Mouse (Mus musculus) limb, embryonic 13.5 days (tissue): ENCODE results near the gene Gm20388. TPM values are rescaled to one million over a fixed set of nuclear protein-coding genes. Genes with fewer than 3 reads are reported as not detected.

Experiments used
- ATAC-seq: fragments of 200-750 bp; cut with Nextera tagmentation; 2 replicates; pipeline ENCODE4 v1.8.0; 2017; ENCODE audit warnings: low read depth, moderate number of reproducible peaks, moderate TSS enrichment; ENCODE audit not compliant: low FRiP score
- H3K27ac ChIP-seq: fragments of 300-500 bp; sonication (generic); 2 replicates; pipeline ENCODE4 v1.5.1; 2015; ENCODE audit warnings: inconsistent platforms, mild to moderate bottlenecking, moderate library complexity
- H3K27me3 ChIP-seq: fragments of 300-500 bp; sonication (generic); 2 replicates; pipeline ENCODE4 v1.6.1; 2015; ENCODE audit warnings: mild to moderate bottlenecking, inconsistent platforms
- H3K36me3 ChIP-seq: fragments of 300-500 bp; sonication (generic); 2 replicates; pipeline ENCODE4 v1.6.1; 2015; ENCODE audit warnings: inconsistent platforms, mild to moderate bottlenecking, moderate library complexity
- H3K4me1 ChIP-seq: fragments of 300-500 bp; sonication (generic); 2 replicates; pipeline ENCODE4 v1.6.1; 2015; ENCODE audit warnings: inconsistent platforms
- H3K4me2 ChIP-seq: fragments of 300-500 bp; sonication (generic); replicated peaks from 2 replicates; pipeline ENCODE4 v1.6.1; 2015; ENCODE audit warnings: inconsistent platforms, mild to moderate bottlenecking, moderate library complexity
- H3K4me3 ChIP-seq: fragments of 300-500 bp; sonication (generic); 2 replicates; pipeline ENCODE4 v1.5.1; 2015; ENCODE audit warnings: moderate library complexity, mild to moderate bottlenecking, inconsistent platforms
- H3K9ac ChIP-seq: fragments of 300-500 bp; sonication (generic); 2 replicates; pipeline ENCODE4 v1.6.1; 2015; ENCODE audit warnings: mild to moderate bottlenecking, inconsistent platforms
- H3K9me3 ChIP-seq: fragments of 300-500 bp; sonication (generic); 2 replicates; pipeline ENCODE4 v1.6.1; 2016; ENCODE audit warnings: inconsistent platforms
- WGBS: fragments of 180-500 bp; shearing (Covaris S2); methylation state at CpG from one replicate; pipeline ENCODE4 v1.1.7; 2015; 5-methylcytosine and 5-hydroxymethylcytosine counted together
- polyA plus RNA-seq: library from polyadenylated mRNA; unstranded; fragments of >200 nt; fragmentation: Nextera tagmentation; extraction: Ambion mirVana; gene quantifications from 2 replicates; pipeline ENCODE4 v1.2.1, GENCODE M21; 2015

The Gm20388 gene
- polyA plus RNA-seq, 1 experiment from 2014 or later: 7.1 TPM

- no peak overlapping the region for H3K4me3 ChIP-seq
Observed at GRCm38 (mm10) chr8:122174133-122174930, 2263.7 kb downstream of the Gm20388 start.

GRCm38 (mm10) chr8:122178392-122178890, 2267.8 kb downstream of the Gm20388 start:
- H3K9ac ChIP-seq: no peak overlapping the region
- H3K27me3 ChIP-seq: peaks cover 23% of the 10 kb centered on the region
- WGBS: 73% methylated on average over 4 of the region's 4 CpGs
- no peak for ATAC-seq
- no peaks in the 10 kb centered on the region for H3K36me3 ChIP-seq
- peaks cover 32% of the 10 kb centered on the region for H3K4me1 ChIP-seq
- H3K27ac ChIP-seq: no peak overlapping the region
- H3K9me3 ChIP-seq: no peaks in the 10 kb centered on the region
- no peak overlapping the region for H3K4me2 ChIP-seq
- H3K4me3 ChIP-seq: no peak overlapping the region

More at GRCm38 (mm10) chr8:122174133-122174930, 2263.7 kb downstream of the Gm20388 start:
- Histone ChIP-seq H3K9ac (no peak overlapping the region), H3K4me1 (peaks cover 6% of the 10 kb centered on the region; the same call in 1 of the 2 replicates), H3K9me3 (no peaks in the 10 kb centered on the region), H3K27me3 (peaks cover 11% of the 10 kb centered on the region), H3K27ac (no peak overlapping the region), H3K36me3 (no peaks in the 10 kb centered on the region), H3K4me2 (no peak overlapping the region)
- WGBS: 38% methylated on average over 10 of the region's 10 CpGs
- ATAC-seq: 0 out of 2 replicates have a peak, but pooled peaks have one; percentile 50

- no peak for ATAC-seq
- WGBS: 70% methylated on average over 7 of the region's 7 CpGs
- H3K9ac ChIP-seq: no peak overlapping the region
- H3K4me2 ChIP-seq: no peak overlapping the region
- peaks cover 23% of the 10 kb centered on the region for H3K27me3 ChIP-seq
- H3K27ac ChIP-seq: no peak overlapping the region
- H3K9me3 ChIP-seq: no peaks in the 10 kb centered on the region
- H3K36me3 ChIP-seq: no peaks in the 10 kb centered on the region
- H3K4me3 ChIP-seq: no peak overlapping the region
- peaks cover 32% of the 10 kb centered on the region for H3K4me1 ChIP-seq
Observed at GRCm38 (mm10) chr8:122179354-122179753, 2268.7 kb downstream of the Gm20388 start.

DNA sequence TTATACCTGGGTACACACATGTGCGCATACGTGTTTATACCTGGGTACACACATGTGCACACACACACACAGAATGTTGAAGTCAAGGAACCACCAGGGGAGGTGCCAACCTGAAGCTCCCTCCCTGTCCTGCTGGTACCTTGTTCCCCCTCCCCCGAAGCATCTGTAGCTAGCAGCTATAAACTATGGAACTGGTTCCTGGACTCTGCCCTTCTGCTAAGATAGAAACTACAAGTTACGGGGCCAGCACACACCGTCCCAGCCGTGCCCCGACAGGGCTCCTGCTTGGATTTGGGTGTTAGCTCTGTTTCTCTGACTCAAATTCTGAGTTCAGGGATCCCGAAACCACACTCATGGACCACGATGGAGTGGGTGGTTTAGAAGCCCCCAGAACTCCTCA, 2269.5 kb downstream of the Gm20388 start:
- Histone ChIP-seq H3K36me3 (no peaks in the 10 kb centered on the region), H3K4me1 (peaks cover 32% of the 10 kb centered on the region), H3K4me2 (no peak overlapping the region), H3K27ac (no peak overlapping the region), H3K4me3 (no peak overlapping the region), H3K27me3 (peaks cover 23% of the 10 kb centered on the region), H3K9me3 (no peaks in the 10 kb centered on the region), H3K9ac (no peak overlapping the region)
- 82% methylated on average over 9 of the region's 9 CpGs for WGBS
- ATAC-seq: no peak

- Histone ChIP-seq H3K27me3 (peaks cover 23% of the 10 kb centered on the region), H3K4me3 (no peak overlapping the region), H3K36me3 (no peaks in the 10 kb centered on the region), H3K27ac (no peak overlapping the region), H3K4me2 (no peak overlapping the region), H3K9me3 (no peaks in the 10 kb centered on the region), H3K9ac (no peak overlapping the region), H3K4me1 (peaks cover 32% of the 10 kb centered on the region)
- ATAC-seq: no peak
- 36% methylated on average over 9 of the region's 9 CpGs for WGBS
Observed at GRCm38 (mm10) chr8:122181414-122181813, 2270.8 kb downstream of the Gm20388 start.

DNA sequence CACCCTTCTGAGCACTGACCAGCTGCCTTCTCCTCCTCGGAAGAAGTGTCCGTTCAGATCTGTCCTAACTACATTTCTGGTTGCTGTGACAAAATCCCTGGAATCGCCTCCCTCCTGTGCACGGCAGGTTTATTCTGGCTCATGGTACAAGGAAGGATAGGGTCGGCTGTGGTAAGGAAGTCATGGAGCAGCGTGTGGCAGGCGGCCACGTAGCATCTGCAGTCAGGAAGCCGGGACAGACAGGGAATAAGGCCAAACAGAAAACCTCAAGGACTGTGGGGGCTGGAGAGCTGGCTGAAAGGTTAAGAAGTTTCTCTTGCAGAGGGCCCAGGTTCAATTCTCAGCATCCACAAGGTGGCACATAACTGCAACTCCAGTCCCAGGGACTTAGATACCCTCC, 2271.3 kb downstream of the Gm20388 start:
- ATAC-seq: no peak
- WGBS: 51% methylated on average over 9 of the region's 9 CpGs
- no peak overlapping the region for H3K27ac ChIP-seq

GRCm38 (mm10) chr8:122186363-122186974, 2275.8 kb downstream of the Gm20388 start:
- 87% methylated on average over 19 of the region's 19 CpGs for WGBS
- Histone ChIP-seq H3K36me3 (no peaks in the 10 kb centered on the region), H3K4me2 (no peak overlapping the region), H3K27me3 (peaks cover 8% of the 10 kb centered on the region; the same call in 1 of the 2 replicates), H3K4me3 (no peak overlapping the region), H3K9me3 (no peaks in the 10 kb centered on the region), H3K9ac (no peak overlapping the region), H3K4me1 (peaks cover 35% of the 10 kb centered on the region), H3K27ac (no peak overlapping the region)
- no peak for ATAC-seq

More for the DNA sequence above, 2271.3 kb downstream of the Gm20388 start:
- Histone ChIP-seq H3K36me3 (no peaks in the 10 kb centered on the region), H3K4me2 (no peak overlapping the region), H3K9me3 (no peaks in the 10 kb centered on the region), H3K9ac (no peak overlapping the region), H3K4me3 (no peak overlapping the region), H3K27me3 (peaks cover 23% of the 10 kb centered on the region), H3K4me1 (peaks cover 33% of the 10 kb centered on the region)

- no peak for ATAC-seq
Observed at GRCm38 (mm10) chr8:122187271-122187670, 2276.6 kb downstream of the Gm20388 start.

DNA sequence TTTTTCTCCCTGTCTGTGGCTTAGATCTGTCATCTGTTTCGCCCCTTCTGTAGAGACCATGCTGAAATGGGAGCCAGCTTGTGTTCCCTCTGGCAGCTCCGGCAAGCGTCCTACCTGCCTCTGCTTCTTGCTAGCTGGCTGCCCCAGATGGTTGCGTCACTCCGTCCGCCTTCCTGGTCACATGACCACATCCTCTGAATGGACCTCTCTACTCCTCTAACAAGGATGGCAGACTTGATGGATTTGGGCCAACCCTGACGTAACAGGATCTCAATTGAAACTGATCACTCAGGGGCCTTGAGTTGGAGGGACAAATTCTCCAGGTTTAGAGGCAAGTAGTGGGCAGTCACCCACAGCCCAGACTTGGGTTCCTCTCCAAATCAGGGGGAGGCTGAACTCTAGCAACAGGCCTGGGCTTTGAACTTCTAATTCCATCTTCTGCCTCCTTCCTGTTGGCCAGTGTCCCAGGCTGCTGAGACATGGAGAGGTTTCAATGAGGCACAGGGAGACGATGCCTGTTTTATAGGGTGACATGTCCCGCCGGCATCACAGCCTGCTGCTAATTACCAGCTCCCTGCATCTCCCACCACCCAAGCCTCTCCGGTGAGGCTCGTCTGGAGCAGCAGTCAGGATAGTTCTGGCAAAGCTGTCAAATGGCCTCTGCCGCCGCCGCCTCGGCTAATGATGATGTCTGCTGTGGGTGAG, 2279.9 kb downstream of the Gm20388 start:
- Histone ChIP-seq H3K4me1 (peaks cover 65% of the 10 kb centered on the region), H3K4me2 (peak overlapping the region; percentile 33), H3K9ac (peak overlapping the region; percentile 31; the same call in 1 of the 2 replicates), H3K27ac (peak overlapping the region; percentile 71), H3K27me3 (no peaks in the 10 kb centered on the region), H3K36me3 (no peaks in the 10 kb centered on the region), H3K9me3 (no peaks in the 10 kb centered on the region), H3K4me3 (no peak overlapping the region)
- ATAC-seq: peak; percentile 58
- WGBS: 13% methylated on average over 16 of the region's 16 CpGs

More at GRCm38 (mm10) chr8:122187271-122187670, 2276.6 kb downstream of the Gm20388 start:
- Histone ChIP-seq H3K4me1 (peaks cover 35% of the 10 kb centered on the region), H3K27ac (no peak overlapping the region), H3K36me3 (no peaks in the 10 kb centered on the region), H3K4me3 (no peak overlapping the region), H3K9me3 (no peaks in the 10 kb centered on the region), H3K9ac (no peak overlapping the region), H3K4me2 (no peak overlapping the region), H3K27me3 (peaks cover under 1% of the 10 kb centered on the region; the same call in 1 of the 2 replicates)
- 70% methylated on average over 4 of the region's 4 CpGs for whole genome bisulfite sequencing

- Histone ChIP-seq H3K27me3 (no peaks in the 10 kb centered on the region), H3K36me3 (no peaks in the 10 kb centered on the region), H3K9ac (no peak overlapping the region), H3K9me3 (no peaks in the 10 kb centered on the region), H3K4me3 (no peak overlapping the region), H3K4me2 (peak overlapping the region; percentile 33), H3K4me1 (peaks cover 65% of the 10 kb centered on the region), H3K27ac (peak overlapping the region; percentile 71)
- 40% methylated on average over 8 of the region's 8 CpGs for WGBS
- peak; percentile 26; the same call in 1 of the 2 replicates for ATAC-seq
Observed at GRCm38 (mm10) chr8:122191054-122191376, 2280.4 kb downstream of the Gm20388 start.

GRCm38 (mm10) chr8:122192771-122193170, 2282.1 kb downstream of the Gm20388 start:
- Histone ChIP-seq H3K36me3 (no peaks in the 10 kb centered on the region), H3K9me3 (no peaks in the 10 kb centered on the region), H3K27me3 (no peaks in the 10 kb centered on the region), H3K4me3 (no peak overlapping the region), H3K27ac (no peak overlapping the region), H3K4me1 (peaks cover 67% of the 10 kb centered on the region), H3K9ac (peak overlapping the region; percentile 9; the same call in 1 of the 2 replicates), H3K4me2 (no peak overlapping the region)
- 73% methylated on average over 5 of the region's 5 CpGs for WGBS
- no peak for ATAC-seq
